Mouse (Mus musculus) layer of hippocampus, adult 18-20 months (tissue): ENCODE data around the gene Psmd2. TPM values are rescaled to one million over a fixed set of nuclear protein-coding genes. Genes with fewer than 3 reads are reported as not detected.

Source experiments
- DNase-seq, 2 experiments: peaks; one replicate each; pipeline ENCODE4 v3.0.0; 2022; ENCODE audit warnings: low spot score in 2 of 2
- microRNA-seq, 2 experiments: library from miRNA; unstranded; fragments of <30 nt; microRNA quantifications; one replicate each; pipeline ENCODE4 v1.2.0; 2021
- total RNA-seq, 2 experiments: library from RNA; stranded (reverse); gene quantifications; 2 replicates each; pipeline ENCODE4 v1.2.3; 2021

Psmd2 gene
- total RNA-seq, 2 experiments from 2014 or later: 206 to 212 TPM

DNA sequence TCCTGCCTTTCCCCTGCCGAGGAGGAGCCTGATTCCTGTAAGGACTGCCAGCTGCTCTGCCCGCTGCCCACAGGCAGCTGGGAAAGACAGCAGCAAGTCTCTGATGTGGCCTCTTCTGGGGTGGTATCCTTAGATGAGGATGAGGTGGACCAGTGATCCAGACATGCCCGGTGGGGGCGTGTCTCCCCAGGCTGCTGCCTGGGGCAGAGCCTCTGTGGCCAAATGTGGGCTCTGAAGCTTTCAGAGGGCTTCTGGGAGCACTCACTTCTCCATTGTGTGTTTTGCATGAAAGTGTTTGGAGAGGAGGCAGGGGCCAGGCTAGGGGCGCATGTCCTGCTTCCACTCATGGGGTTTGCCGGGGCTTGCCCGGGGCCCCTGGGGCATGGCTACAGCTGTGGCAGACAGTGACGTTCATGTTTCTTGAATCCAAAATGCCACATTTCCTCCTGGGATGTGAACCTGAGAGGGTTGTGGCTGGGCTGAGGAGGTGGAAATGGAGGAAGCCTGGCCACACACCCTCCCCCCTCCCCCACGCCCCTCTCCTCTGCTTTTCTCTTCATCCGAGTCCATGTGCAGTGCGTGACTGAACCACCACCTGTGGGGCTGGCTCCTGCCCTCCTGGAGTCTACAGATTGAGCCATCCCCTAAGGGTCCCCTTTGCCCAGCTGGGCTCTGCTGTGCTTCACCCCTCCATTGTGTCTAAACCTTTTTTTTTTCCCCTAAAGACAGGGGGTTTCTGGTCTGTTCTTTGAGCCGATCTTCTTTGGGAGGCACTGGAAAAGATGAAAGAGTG, 50.5 kb downstream of the Psmd2 start:
- DNase-seq: no peak

- peak in 1 of 2 experiments; percentile 72 for DNase-seq
These were observed 51.1 kb downstream of the Psmd2 start for GRCm38 (mm10) chr16:20702522-20702893.

- DNase-seq: no peak
These were observed 51.6 kb downstream of the Psmd2 start for GRCm38 (mm10) chr16:20703071-20703470.

DNA sequence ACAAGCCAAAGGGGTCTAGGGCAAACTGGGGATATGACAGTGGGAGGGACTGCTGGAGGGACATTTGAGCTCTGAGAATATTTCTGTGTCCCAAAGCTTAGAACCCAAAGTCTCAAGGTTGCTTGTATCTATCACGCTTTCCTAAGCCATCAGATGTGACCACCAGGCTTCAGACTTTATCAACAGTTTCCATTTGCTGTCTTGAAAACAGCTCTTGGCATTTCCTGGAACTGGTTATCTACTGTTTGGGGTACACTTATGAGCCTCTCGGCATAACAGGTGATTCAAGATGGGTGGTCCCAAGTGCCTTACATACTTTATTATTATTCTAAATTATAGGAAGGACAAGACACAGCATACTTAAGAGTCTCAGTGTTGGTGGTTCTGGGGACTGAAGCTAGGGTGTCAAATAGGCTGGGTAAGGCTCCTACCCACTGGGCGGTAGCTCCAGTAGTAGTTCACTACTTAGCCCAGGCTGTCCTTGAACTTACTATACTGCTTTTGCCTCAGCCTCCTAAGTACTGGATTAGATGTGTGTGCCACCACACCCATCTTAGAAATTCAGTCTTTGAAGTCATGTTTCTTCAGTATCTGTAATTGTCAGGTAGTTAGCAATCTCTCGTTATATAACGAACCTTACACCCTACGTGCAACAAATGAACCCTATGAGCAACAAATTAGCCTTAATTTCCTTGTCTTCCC, 52.4 kb downstream of the Psmd2 start:
- DNase-seq: peak in 1 of 2 experiments; percentile 14

DNA sequence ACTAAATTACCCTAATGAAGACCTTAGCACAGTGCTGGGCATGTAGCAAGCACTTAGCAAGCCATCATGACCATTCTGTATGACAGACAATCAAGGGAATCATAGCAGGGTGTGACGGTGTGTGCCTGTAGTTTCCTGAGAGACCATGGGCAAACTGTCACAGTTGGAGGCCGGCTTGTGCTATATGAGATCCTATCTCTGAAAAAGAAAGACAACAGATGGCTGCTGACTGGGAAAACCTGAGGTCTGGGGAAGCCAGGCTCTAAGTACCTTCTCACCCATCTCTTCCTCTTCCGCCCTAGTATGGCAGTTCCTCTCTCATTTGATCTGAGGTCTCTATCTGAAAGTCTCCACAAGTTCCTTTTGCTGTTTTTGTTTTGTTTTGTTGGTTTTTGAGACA, 54.3 kb downstream of the Psmd2 start:
- DNase-seq: peak in 1 of 2 experiments; percentile 36

- peak in 1 of 2 experiments; percentile 45 for DNase-seq
These were observed 55.1 kb downstream of the Psmd2 start for GRCm38 (mm10) chr16:20706407-20707055.

DNA sequence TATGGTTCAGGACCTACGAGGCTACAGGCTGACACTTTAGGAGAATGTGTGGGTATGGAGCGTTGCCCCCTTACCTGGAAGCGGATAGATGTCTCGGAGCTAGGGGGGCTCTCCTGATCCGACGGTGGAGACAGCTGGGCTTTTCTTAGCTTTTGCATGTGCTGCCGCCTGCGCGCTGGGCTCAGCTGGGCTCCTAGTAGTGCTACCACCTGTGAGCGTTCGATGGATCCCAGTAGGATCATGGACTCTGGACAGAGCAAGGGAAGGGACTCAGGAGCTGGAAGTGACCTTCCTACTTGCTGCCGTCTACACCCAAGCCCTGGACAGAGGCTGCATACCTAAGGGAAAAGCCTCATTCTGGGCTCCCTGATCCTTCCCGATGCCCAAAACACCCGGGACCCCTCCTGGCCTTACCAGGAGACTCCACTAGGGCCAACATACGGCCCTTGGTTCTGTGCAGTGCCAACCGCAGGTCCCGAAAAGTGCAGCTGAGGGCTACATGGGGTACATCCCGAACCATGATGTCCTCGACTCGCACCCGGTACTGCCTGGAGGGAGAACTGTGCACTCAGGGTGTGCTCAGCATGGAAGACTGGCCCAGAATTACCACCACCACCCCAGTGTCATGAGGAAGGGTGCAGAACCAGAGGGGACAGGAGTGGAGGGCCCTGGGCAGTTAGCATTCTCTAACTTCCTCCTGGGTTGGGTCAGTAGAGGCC, 56.9 kb downstream of the Psmd2 start:
- peak in 1 of 2 experiments; percentile 19 for DNase-seq

GRCm38 (mm10) chr16:20708939-20709734, 57.7 kb downstream of the Psmd2 start:
- peak in 1 of 2 experiments; percentile 52 for DNase-seq

GRCm38 (mm10) chr16:20710370-20710769, 58.9 kb downstream of the Psmd2 start:
- DNase-seq: peak in 1 of 2 experiments; percentile 17

GRCm38 (mm10) chr16:20710810-20711209, 59.4 kb downstream of the Psmd2 start:
- DNase-seq: peak in 1 of 2 experiments; percentile 36

DNA sequence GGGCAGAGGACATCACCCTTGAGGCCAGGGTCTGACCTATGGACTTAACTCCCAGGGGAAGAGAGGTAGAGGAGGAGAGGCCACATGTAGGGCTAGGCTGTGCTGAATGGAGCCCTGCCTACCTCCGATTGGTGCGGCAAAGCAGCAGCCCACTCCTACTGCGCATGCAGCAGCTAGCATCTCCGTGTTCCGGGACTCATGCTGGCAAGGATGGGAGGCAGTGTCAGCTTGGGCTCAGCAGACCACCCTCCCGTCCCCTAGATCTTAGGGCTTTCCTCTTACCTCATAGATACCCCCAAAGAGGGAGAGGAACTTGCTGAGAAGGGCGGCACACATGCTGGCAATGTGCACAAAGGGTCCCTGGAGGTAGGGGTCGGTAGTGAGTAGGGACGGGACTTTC, 60.7 kb downstream of the Psmd2 start:
- peak in 1 of 2 experiments; percentile 15 for DNase-seq

GRCm38 (mm10) chr16:20712889-20713288, 61.4 kb downstream of the Psmd2 start:
- peak in 1 of 2 experiments; percentile 15 for DNase-seq

Small RNA genes lying within 50 kb of the gene (microRNA-seq; reads per million reads assigned to microRNA genes)
- 204 to 223 reads per million in 2 experiments for gene Mir1224

Other genes with a start within 250 kb of the Psmd2 start
- gene Abcc5, start 225.3 kb upstream of the Psmd2 start, total RNA-seq: 100 to 1,000 TPM; 199 TPM
- gene Eif2b5, start 152.8 kb upstream of the Psmd2 start, total RNA-seq: 10 to 100 TPM; 54.3 to 54.7 TPM
- 10 to 100 TPM; 51.9 to 55.7 TPM for gene Dvl3, start 134.7 kb upstream of the Psmd2 start, total RNA-seq
- gene Ap2m1, start 116.2 kb upstream of the Psmd2 start, total RNA-seq: 100 to 1,000 TPM; 702 to 704 TPM
- gene Abcf3, start 103.1 kb upstream of the Psmd2 start, total RNA-seq: 100 to 1,000 TPM; 100 TPM
- gene Vwa5b2, start 62.2 kb upstream of the Psmd2 start, total RNA-seq: 10 to 100 TPM; 21.2 to 23.7 TPM
- gene Eef1akmt4, start 40.1 kb upstream of the Psmd2 start, total RNA-seq: 1 to 10 TPM; 2.4 to 2.8 TPM
- not detected for gene Gm49333, start 40.0 kb upstream of the Psmd2 start, total RNA-seq
- gene Alg3, start 39.9 kb upstream of the Psmd2 start, total RNA-seq: 10 to 100 TPM; 11.7 to 12.9 TPM
- 10 to 100 TPM; 82.8 to 87.9 TPM for gene Camk2n2, start 30.4 kb upstream of the Psmd2 start, total RNA-seq
- 10 to 100 TPM; 24.6 to 27.1 TPM for gene Ece2, start 21.8 kb upstream of the Psmd2 start, total RNA-seq
- 100 to 1,000 TPM; 278 to 283 TPM for gene Eif4g1, start 16.7 kb downstream of the Psmd2 start, total RNA-seq
- 100 to 1,000 TPM; 445 to 503 TPM for gene Fam131a, start 41.6 kb downstream of the Psmd2 start, total RNA-seq
- gene Polr2h, start 66.0 kb downstream of the Psmd2 start, total RNA-seq: 10 to 100 TPM; 21.5 to 26.2 TPM
- 10 to 100 TPM; 73.3 to 75.5 TPM for gene Clcn2, start 66.1 kb downstream of the Psmd2 start, total RNA-seq
- gene Chrd, start 81.5 kb downstream of the Psmd2 start, total RNA-seq: 10 to 100 TPM; 87.9 to 90.5 TPM
- gene Thpo, start 82.9 kb downstream of the Psmd2 start, total RNA-seq: 10 to 100 TPM; 12.6 to 13.4 TPM